Mouse (Mus musculus) MN1 (cell line): ENCODE data around the gene Tns4.
A peak's percentile ranks its signal among the peaks of the same experiment; 100 is the strongest.

Experiments
- DNase-seq: peaks from one replicate; pipeline ENCODE4 v3.0.0-alpha.2; 2016; ENCODE audit warnings: low spot score

Gene Tns4

DNA sequence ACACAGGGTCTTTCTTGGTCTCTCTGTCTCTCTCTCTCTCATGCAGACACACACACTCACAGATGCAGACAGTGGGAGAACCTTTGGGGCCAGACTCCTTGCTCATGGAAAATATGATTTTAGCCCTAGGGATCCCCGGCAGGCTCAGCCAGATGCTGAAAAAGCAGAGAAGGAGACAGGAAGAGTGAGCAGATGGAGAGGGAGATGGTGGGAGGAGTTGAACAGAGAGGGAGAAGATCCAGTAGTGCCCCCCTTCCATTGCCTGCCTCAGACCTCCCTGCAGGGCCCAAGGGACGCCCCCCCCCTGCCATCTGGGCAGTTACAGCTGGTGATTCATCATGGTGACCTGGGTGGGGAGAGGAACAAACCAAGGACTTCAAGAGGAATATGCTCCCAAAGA lies 41.5 kb downstream of the Tns4 start:
- peak; percentile 48 for DNase-seq

DNA sequence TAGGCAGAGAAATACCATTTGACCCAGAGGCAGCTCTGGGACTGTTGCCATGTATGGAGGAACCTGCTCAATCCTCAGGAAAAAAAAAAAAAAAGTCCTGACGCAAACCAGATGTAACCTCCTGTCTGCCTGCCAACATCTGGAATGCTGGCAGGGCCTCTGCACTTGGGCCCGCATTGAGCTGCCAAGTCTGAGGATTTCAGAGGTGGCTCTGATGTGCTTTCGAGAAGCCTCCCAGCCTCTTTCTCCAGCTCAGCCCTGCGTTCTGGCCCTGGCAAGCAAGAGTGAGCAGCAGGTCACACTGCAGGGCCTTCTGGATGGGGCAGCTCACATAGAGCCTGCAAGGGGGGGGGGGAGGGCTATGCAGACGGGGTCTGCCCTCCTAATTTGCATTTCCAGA lies 42.0 kb downstream of the Tns4 start:
- DNase-seq: peak; percentile 95

DNA sequence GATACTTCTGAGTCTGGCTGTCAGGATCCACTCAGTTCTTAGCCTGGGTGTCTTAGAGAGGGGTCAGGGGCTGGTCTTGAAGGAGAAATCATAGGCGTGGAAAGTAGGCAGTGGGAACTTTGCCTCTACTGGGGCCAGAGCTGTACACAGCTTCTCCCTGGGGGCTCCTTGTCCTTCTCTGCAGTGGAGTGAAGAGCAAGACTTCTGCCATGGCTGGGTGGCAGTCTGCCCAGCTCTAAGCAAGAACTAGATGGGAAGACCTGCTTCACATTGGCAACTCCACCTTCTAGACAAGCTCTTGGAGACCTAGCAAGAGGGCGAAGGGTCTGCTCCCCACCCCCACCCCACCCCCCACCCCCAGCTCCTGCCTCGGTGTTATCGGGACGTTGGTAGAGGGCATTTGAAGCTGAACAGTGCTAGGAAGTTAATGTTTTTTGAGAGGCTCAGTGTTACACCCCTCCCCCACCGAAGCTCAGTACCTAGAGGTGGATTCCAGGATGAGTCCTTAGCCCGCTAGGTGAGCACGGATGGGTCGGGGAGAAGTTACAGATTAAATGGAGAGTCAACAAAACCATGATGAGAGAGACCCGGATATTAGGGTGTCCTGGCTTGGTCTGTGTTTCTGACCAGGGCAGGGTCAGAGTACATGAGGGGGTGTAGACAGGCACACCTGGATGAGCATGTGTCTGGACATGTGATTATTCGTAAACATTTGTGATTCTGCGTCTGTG lies 43.8 kb downstream of the Tns4 start:
- no peak for DNase-seq

DNA sequence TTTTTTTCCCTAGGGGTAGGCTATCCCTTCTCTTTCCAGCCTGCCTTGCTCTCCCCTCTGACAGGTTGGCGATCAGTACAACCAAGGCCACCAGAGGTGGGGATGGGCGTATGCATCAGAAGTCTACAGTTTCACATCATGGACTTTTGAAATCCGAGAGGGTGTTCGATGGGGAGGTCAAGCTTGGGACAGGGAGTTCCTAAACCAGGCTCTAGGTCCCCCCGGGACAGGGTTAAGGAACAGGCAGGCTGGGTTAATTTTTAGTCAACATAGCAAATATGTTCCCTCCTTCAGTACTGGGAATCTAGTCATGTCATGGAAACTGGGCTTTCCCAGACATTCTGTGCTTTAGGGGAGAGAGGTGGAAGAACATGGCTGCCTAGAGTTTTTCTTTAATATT lies 44.8 kb downstream of the Tns4 start:
- DNase-seq: no peak

DNA sequence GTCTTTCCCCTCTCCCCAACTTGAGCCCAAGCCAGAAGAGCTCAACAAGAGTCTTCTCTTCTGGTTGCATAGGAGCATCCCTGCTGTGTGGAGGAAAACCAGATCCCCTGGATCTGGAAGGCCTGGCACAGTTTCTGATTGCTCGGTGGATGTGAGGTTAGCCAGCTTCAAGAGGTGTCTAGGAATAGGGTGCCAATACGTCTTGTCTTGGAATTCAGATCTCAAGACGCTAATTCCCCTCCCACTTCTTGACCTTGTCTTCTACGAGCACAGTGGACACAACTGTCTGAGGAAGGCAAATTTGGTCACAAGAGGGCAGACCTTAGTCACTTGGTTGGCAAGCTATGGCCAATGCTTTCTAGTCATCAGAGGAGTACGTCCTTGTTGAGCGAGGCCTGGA lies 45.5 kb downstream of the Tns4 start:
- DNase-seq: peak; percentile 87

DNA sequence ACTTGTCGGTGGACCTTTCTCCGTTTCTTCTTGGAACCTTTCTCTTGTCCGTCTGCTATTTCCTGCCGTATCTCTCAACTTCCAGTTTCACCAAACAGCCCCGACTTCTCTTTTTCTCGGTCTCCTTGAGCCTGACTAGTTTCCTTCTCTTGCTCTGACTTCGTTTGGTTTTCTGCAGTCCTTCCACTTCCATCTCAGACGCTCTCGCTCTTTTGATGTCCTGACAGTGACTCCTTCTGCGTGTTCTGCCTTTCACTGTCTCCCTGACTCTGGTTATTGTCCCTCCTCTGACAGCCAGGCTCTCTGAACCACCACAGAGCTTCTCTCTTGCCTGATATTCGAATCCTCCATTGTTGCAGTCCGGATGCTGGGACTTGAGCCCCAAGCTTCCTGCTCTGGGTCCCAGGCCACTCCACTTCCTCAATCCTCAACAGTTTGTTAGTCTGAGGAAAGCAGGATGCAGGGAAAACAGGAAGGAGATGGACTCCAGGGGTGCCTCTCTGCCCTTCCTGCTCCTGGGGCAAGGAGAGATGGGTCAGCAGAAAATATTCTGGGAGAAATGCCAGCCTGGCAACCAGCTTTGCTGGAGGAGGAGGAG lies 46.2 kb downstream of the Tns4 start:
- peak; percentile 68 for DNase-seq

DNA sequence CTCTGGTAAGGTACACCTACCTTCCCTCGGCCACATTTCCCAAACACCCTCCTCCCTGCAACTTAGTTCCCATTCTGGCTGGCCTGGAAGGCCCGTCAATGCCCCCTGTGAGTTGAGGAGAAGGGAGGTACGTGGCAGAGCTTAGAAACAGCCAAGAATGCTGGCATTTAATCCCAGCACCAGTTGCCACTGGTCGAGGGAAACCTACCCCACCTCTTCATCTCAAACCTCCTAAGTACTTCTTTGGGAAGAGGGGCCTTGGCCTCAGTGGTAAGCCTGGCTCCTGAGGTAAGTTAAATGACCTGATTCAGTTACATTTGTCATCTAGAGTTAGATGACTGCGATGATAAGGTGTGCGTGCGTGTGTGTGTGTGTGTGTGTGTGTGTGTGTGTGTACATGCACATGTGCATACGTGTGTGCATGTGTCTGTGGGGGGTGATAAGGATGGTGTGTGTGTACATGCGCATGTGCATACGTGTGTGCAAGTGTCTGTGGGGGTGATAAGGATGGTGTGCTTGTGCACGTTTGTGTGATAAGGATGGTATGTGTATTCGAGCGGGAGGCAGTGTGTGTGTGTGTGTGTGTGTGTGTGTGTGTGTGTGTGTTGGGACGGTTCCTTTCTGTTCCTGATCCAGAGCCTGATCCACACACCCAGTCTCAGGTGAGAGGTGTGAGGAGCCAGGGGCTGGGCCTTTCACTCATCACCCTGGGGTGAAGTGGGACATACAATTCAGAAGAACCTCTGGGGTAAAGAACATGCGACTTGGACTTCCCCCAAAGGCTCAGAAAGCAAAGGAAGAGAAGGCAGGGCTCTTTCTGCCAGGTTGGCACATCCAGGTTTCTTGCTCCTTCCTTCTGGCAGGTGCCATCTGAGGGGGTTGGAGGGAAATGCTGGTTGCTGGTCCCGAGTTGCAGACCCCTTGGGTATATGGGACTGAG lies 47.0 kb downstream of the Tns4 start:
- DNase-seq: peak; percentile 29

DNA sequence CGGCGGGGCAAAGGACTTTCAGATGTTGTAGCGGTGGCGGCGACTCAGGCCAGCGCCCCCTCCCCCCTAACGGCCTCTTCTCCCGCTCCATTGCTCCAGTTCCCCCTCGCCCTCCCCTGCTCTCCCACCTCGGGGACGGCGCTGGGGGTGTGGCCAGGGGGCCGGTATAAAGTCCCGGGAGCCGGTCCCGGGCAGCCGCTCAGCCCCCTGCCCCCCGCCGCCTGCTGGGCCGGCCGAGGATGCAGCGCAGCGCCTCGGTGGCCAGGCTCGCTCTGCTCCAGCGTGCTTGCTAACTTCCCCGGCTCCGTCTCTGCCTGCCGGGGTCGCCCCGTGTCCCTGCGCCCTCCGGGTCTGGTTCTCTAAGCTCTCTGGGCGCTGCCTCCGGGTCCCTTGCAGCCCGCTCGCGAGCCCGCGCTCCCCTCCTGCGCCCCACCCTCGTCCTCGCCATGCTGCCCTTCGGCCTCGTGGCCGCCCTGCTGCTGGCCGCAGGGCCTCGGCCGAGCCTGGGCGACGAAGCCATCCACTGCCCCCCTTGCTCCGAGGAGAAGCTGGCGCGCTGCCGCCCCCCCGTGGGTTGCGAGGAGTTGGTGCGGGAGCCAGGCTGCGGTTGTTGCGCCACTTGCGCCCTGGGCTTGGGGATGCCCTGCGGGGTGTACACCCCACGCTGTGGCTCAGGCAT lies 47.9 kb downstream of the Tns4 start, which contains the start of gene Igfbp4:
TSS of gene Igfbp4 (plus strand) at position 194 of the 679 bp plus-strand sequence.
- DNase-seq: peak; percentile 77

DNA sequence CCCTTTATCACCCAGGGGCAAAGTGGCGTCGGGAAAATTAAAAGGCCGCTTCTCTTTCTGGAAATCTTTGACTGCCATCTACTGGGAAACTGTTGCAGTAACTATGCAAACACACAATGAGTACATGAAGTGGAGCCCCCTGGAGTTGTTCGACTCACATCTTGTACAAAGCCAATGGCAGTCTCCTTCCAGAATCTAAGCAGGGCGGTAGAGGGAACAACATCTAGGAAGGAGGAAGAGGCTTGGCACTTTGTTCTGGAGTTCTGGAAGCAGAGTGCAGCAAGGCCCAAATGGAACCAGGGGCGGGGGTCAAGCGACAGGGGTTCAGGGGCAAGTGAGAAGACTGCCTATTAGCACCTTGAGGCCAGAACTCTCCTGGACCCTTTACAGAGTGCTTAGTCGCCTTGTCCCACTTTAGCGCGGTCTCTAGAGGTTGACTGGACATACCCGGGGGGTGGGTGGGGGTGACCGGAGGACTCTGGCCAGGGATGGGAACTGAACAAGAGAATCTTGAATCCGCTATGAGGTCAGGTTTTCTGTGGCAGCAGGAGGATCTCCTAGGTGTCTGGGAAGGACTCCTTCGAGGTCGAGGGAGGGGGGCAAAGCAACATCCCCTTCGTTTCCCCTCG lies 48.6 kb downstream of the Tns4 start:
- DNase-seq: peak; percentile 79

DNA sequence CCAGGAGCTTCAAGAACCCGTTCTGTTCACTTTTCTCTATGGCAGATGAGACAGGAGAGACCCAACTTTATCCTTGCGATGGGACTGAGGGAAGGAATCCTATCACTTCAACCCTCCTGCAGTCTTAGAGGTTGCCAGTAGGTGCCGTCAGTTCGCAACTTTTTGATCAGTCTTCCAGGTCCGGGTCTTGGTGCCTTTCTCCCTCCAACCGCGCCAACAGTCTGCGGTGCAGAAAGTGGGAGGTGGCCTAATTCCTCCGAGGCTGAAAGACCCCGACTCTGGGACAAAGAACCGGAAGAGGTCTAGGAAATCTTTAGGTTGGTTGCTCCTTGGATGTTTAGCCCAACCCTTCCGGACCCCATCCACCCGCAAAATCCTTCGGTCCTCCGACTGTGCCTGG lies 49.3 kb downstream of the Tns4 start:
- DNase-seq: peak; percentile 90

DNA sequence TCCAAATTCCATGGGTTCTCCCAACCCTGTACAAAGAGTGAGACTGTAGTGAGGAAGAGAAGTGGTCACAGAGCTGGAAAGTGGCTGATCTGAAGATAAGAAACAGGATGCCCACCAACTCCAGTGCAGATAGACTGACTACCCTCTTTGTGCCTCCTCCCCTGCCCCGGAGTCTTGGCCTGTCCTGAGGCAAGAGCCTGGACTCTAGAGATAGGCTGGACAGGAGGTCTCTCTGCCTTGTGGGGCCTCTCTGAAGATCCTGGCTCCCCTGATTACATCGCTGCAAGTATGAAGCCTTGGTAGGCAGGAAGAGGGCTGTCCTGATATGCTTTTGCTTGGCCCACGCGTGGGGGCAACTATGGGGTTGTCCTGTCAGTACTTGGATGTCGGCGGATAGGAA lies 52.9 kb downstream of the Tns4 start:
- DNase-seq: no peak

DNA sequence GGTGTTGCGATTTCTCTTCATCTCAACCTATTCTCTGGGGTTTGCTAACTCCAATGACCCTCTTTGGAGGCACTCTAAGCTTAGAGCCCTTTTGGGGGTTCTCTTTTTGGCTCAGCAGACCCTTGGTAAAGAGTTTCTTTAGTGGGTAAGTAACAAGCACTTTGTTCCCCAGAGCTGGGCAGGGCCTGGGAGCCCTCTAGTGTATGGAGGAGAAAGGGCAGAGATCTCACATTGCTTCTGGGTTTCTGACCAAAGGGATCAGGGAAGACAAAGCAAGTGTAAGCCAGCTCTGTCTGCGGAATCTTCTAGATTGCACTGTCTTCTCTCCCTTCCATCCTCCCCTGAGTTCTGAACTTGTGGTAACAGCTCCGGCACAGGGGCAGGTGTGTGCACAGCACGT lies 53.8 kb downstream of the Tns4 start:
- peak; percentile 22 for DNase-seq

DNA sequence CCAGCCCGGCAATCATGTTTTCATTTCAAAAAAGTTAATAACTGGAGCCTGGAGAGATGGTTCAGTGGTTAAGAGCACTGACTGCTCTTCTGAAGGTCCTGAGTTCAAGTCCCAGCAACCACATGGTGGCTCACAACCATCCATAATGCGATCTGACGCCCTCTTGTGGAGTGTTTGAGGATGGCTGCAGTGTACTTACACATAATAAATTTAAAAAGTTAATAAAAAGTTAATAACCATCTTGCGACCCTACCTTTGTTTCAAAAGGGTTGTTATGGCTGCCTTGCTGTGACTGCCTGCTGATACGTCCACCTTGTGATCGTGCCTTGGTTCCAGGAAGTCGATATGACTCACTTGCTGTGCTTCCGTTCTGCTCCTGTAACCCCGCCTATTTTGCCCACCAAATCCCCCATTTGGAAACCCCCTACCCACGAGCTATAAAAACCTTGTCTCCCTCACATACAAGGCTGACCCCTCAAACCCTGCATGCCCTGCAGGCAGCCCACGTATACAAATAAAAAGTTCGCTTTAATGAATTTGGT lies 62.1 kb downstream of the Tns4 start:
- no peak for DNase-seq

DNA sequence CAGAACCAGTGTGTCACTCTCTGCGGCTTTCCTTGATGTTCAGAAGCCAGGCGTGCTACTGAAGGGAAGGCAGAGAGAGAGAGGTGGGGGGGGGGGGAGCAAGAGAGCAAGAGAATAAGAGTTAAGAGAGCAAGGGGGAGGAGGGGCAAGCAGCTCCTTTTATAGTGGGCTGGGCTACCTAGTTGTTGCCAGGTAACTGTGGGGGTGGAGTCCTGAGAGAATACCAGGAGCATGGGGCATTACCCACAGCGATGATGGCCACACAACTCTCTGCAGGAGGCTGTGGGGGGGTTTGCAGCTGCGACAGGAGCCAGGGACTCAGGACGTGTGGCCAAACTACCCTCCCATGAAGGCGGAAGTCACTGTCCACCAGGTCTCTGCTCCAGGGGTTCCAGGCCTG lies 63.2 kb downstream of the Tns4 start:
- DNase-seq: no peak

DNA sequence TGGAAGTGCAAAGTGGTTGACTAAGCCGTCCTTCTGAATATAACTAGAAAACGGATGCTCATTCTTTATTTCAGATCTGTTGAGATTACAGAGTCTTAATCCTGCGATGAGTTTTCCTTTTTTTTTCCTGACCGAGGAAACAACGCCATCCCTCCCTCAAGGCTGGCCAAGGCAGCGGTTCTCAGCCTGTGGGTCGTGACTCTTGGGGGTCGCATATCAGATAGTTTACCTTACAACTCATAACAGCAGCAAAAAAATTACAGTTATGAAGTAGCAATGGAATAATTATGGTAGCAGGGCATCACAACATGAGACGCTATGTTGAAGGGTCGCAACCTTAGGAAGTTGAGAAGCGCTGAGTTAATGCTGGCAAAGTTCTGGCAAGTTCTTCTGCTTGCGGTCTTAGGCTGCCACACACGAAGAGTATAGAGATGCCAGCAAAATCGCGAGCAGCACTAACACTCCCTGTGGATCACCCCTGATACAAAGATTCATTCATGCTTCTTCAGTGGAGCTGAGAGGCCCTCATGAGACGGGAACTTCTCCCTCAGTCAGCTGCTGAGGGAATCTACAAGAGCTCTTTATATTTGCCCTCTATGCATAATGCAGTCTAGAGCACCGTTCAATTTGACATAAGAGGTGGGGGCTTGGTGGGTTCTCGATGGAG lies 64.5 kb downstream of the Tns4 start:
- no peak for DNase-seq

DNA sequence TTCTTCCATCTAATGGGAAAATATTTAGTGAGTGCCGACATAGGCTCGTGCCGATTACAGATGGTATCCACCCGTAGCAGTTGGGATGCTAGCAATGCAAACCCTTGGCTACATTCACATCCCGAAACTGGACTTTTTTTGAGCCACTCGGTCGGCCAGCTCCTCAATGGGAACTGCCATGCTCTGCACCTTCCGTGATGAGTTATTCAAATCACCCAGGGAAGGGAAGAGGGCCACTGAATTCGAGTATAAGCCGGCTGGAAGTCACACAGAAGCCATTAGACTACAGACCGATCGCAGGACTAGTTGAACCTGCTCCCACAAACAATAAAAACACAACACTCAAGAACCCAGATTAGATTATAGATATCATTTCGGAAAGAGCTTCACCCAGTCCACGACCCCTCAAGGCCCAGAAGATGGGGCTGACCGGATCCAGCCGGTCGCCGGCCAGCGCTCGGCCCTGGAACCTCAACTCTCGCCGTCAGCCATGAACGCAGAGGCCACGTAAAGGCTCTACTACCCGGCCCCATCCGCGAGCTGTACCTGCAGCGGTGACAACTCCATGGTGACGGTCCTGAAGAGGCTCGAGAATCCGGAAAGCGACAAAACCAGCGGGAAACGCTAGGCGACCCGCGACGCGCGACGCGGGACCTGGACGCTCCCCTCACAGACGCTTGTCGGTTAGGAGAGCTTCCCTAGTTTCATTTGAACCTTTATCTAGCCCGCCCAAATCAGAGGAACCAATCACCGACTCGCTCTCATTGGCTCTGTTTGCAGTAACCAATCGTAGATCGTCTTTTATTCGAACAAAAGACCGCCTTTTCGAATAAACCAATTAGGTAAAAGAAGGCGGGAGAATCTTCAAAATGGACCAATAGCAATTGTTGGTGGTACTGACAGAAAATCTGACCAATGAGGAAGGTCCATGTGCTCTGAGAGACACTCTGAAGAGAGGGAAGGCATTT lies 65.3 kb downstream of the Tns4 start, which contains the start of gene Top2a:
TSS of gene Top2a (minus strand) at position 690 of the 968 bp plus-strand sequence.
- peak; percentile 98 for DNase-seq

DNA sequence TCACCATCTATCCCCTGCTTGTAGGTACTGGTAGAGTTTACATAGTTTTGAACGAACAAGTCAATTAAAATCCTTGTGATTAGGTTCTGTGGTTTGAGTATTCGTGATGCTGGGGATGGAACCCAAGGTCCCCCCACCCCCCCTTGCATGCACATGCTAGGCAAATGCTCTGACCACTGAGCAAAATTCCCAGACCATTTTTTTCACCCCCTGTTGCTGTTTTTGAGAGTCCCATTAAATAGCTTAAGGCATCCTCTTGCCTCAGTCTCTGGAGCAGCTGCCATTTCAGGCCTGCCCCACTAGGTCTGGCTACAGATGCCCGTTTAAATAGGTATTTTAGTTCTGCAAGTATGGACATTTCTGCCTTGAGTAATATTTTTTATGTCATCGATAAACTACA lies 66.0 kb downstream of the Tns4 start:
- DNase-seq: no peak

DNA sequence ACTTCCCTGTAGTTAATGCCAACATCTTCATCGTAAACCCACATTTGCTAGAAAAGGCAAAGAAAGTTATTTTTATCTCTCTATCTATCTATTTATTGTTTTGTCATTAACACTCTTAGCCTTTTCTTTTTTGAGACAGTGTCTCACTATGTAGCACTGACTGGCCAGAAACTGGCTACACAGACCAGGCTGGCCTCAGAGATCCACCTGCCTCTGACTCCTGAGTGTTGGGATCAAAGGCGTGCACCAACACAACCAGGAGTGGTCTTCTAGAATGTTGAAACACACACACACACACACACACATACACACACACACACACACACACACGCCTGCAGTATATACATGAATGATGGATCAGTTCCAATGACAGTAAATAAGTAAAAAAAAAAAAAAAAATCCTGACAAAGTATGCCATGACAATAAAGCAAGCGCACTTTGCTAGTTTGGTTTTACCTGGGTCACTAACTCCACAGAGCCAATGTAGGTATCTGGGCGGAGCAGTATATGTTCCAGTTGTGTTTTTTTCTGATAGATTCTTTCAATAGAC lies 66.6 kb downstream of the Tns4 start:
- no peak for DNase-seq

DNA sequence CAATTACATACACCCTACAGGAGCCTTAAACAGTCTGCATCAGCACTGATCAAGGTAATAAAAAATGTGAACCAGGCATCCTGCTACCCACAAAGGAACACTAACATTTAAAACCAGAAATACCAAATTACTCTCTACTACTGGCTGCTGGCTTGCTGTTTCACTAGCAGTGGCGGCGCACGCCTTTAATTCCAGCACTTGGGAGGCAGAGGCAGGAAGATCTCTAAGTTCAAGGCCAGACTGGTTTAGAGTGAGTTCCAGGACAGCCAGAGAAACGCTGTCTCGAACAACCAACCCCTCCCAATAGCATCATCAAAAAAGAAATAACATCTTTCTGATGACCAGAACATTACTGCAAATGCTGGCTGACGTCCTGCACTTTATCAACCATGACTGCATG lies 69.3 kb downstream of the Tns4 start:
- no peak for DNase-seq
